Mouse (Mus musculus) forebrain, embryonic 11.5 days (tissue): ENCODE data around the gene Cc2d2a. TPM values are rescaled to one million over a fixed set of nuclear protein-coding genes. Genes with fewer than 3 reads are reported as not detected.

Source experiments
- ATAC-seq: fragments of 200-750 bp; cut with Nextera tagmentation; replicated peaks from 2 replicates; pipeline ENCODE4 v1.8.0; 2017; ENCODE audit warnings: moderate TSS enrichment; ENCODE audit not compliant: low FRiP score
- DNase-seq: peaks from one replicate; pipeline ENCODE4 v3.0.0-alpha.2; 2017; ENCODE audit warnings: low spot score
- H3K27ac ChIP-seq: fragments of 300-500 bp; sonication (generic); 2 replicates; pipeline ENCODE4 v1.5.1; 2014; ENCODE audit warnings: low read depth, low read length
- H3K27me3 ChIP-seq: fragments of 300-500 bp; sonication (generic); 2 replicates; pipeline ENCODE4 v1.6.1; 2014; ENCODE audit warnings: mild to moderate bottlenecking, low read length, mixed read lengths; ENCODE audit not compliant: control insufficient read depth, insufficient read depth
- H3K36me3 ChIP-seq: fragments of 300-500 bp; sonication (generic); 2 replicates; pipeline ENCODE4 v1.6.1; 2014; ENCODE audit warnings: mild to moderate bottlenecking, low read length, moderate library complexity, mixed read lengths; ENCODE audit not compliant: control insufficient read depth, insufficient read depth
- H3K4me1 ChIP-seq: fragments of 300-500 bp; sonication (generic); replicated peaks from 2 replicates; pipeline ENCODE4 v1.6.1; 2014; ENCODE audit warnings: low read length, mixed read lengths; ENCODE audit not compliant: control insufficient read depth, insufficient read depth
- H3K4me2 ChIP-seq: fragments of 300-500 bp; sonication (generic); 2 replicates; pipeline ENCODE4 v1.6.1; 2014; ENCODE audit warnings: low read depth, mild to moderate bottlenecking, low read length, moderate library complexity, mixed read lengths; ENCODE audit not compliant: severe bottlenecking
- H3K4me3 ChIP-seq: fragments of 300-500 bp; sonication (generic); 2 replicates; pipeline ENCODE4 v1.5.1; 2014; ENCODE audit warnings: low read depth, low read length
- H3K9ac ChIP-seq: fragments of 300-500 bp; sonication (generic); 2 replicates; pipeline ENCODE4 v1.6.1; 2014; ENCODE audit warnings: low read length
- H3K9me3 ChIP-seq: fragments of 300-500 bp; sonication (generic); 2 replicates; pipeline ENCODE4 v1.6.1; 2016; ENCODE audit warnings: low read length, mixed read lengths; ENCODE audit not compliant: control insufficient read depth
- WGBS: fragments of 180-500 bp; shearing (Covaris S2); extraction: QIAGEN DNeasy Blood & Tissue Kit; methylation state at CpG from one replicate; pipeline ENCODE4 v1.1.7; 2014; 5-methylcytosine and 5-hydroxymethylcytosine counted together
- polyA plus RNA-seq: library from polyadenylated mRNA; unstranded; fragments of >200 nt; fragmentation: Nextera tagmentation; extraction: Ambion mirVana; gene quantifications from 2 replicates; pipeline ENCODE4 v1.2.1, GENCODE M21; 2014

The Cc2d2a gene
- polyA plus RNA-seq, 1 experiment from 2014 or later = 9.2 TPM

- H3K4me2 ChIP-seq = peak overlapping the region; percentile 75
- no peaks in the 10 kb centered on the region for H3K36me3 ChIP-seq
- peak overlapping the region; percentile 96 for H3K9ac ChIP-seq
- ATAC-seq = peak; percentile 93
- peak overlapping the region; percentile 89 for H3K27ac ChIP-seq
- H3K4me3 ChIP-seq = peak overlapping the region; percentile 92
- H3K4me1 ChIP-seq = peaks cover 4% of the 10 kb centered on the region; the same call in 1 of the 2 replicates
- peak; percentile 88 for DNase-seq
- no peaks in the 10 kb centered on the region for H3K27me3 ChIP-seq
- no peaks in the 10 kb centered on the region for H3K9me3 ChIP-seq
- 4% methylated on average over 79 of the region's 82 CpGs for WGBS
These were observed 120.1 kb downstream of the Cc2d2a start for GRCm38 (mm10) chr5:43781977-43782930.

DNA sequence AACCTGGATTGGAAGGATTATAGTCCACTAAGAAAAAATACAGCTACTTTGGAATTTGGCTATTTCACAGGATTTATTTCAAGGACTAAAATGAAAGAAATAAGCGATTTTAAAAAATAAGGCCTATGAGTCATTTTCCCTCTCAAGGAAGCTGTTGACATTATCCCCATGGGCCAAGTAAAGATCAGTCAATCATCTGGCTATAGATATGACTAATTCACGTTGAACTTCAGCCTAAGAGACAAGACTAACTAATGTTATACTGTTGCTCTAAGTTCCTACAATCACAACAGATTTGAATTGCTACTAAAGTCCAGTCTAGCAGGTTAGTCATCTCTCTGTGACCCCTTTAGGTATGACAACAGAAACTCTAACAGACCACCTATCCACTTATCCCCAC is 121.8 kb downstream of the Cc2d2a start:
- DNase-seq (no peak), ATAC-seq (no peak)
- no peak overlapping the region for H3K4me2 ChIP-seq
- no peak overlapping the region for H3K4me3 ChIP-seq
- no peak overlapping the region for H3K27ac ChIP-seq
- 94% methylated on average over 2 of the region's 2 CpGs for WGBS
- no peaks in the 10 kb centered on the region for H3K9me3 ChIP-seq
- H3K27me3 ChIP-seq = no peaks in the 10 kb centered on the region
- H3K9ac ChIP-seq = no peak overlapping the region
- H3K36me3 ChIP-seq = no peaks in the 10 kb centered on the region
- H3K4me1 ChIP-seq = peaks cover 4% of the 10 kb centered on the region; the same call in 1 of the 2 replicates

DNA sequence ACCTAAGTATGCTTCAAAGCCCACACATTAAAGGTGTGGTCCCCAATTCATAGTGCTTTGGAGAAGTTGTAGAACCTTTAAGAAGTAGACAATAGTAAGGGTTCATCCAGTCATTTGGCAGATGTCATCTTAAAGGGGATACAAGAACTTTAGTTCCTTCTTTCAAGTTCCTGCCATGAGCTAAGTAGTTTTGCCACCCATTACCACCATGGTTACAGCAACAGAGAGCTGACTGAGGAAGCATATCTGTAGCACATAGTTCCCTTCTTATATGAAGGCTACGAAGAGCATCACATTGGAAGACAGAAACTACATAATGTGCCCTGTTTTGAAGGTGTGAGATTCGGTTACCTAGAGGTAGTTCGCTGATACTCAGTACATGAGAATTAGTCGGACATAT is 124.5 kb downstream of the Cc2d2a start:
- H3K27ac ChIP-seq = no peak overlapping the region
- no peaks in the 10 kb centered on the region for H3K36me3 ChIP-seq
- H3K4me2 ChIP-seq = no peak overlapping the region
- ATAC-seq (no peak), DNase-seq (no peak)
- no peaks in the 10 kb centered on the region for H3K27me3 ChIP-seq
- 93% methylated on average over 4 of the region's 4 CpGs for WGBS
- no peak overlapping the region for H3K9ac ChIP-seq
- H3K4me1 ChIP-seq = peaks cover 4% of the 10 kb centered on the region; the same call in 1 of the 2 replicates
- H3K9me3 ChIP-seq = no peaks in the 10 kb centered on the region
- no peak overlapping the region for H3K4me3 ChIP-seq

DNA sequence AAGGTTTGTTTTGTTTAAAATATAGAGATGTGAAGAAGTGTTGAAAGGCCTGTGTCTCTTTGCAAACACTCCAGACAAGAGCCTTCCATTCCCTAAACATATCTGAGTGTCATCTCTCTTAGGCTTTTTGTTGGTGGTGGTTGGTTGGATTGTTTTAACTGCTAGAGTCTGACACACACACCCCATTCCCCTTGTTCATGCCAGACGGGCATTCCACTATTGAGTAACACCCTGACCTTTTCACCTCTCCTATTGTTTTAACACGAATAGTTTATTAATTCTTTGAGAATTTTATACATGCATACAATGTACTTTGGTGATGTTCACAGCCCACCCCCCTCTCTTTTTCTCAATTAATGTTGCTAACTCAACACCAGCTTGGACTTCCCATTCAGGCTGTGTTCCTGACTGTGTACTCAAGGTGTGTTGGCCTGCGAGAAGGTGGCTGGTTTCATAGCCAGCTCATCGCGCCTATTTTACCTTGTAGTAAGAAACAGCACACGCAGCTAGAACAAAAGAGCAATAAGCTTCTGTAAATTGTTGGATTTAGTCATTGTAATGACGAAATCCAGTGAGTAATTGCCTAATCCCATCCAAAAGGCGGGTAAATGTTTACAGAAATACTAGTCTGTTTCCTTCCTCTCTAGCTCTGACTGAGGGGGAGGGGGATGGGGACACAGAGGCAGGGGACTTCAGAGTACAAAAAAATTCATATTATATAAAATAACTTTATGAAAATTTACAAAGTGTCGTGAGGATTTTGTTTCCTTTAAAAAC is 126.0 kb downstream of the Cc2d2a start:
- Histone ChIP-seq H3K9ac (no peak overlapping the region), H3K4me3 (no peak overlapping the region), H3K9me3 (no peaks in the 10 kb centered on the region), H3K4me1 (no peaks in the 10 kb centered on the region), H3K27ac (no peak overlapping the region), H3K27me3 (no peaks in the 10 kb centered on the region), H3K36me3 (no peaks in the 10 kb centered on the region), H3K4me2 (no peak overlapping the region)
- DNase-seq (no peak), ATAC-seq (no peak)
- WGBS = 84% methylated on average over 9 of the region's 9 CpGs

Other genes starting within 250 kb of the Cc2d2a start
- 0.28 TPM in 2 replicates for gene C1qtnf7, start 146.8 kb upstream of the Cc2d2a start, polyA plus RNA-seq
- not detected in 2 replicates for gene Bst1, start 156.5 kb downstream of the Cc2d2a start, polyA plus RNA-seq
- 67.5 and 69.1 TPM in 2 replicates for gene Fbxl5, start 159.3 kb downstream of the Cc2d2a start, polyA plus RNA-seq
- 6.3 TPM in 2 replicates for gene Cd38, start 206.2 kb downstream of the Cc2d2a start, polyA plus RNA-seq